Mouse (Mus musculus): ENCODE results near the gene Cpm.

GRCm38 (mm10) chr10:117673913-117674312 is 44.6 kb downstream of the Cpm start:
- TF ChIP-seq POLR2A (IDR thresholded peaks at IDR 0.05; ENCODE audit: insufficient read depth, low read length) (no peak), EP300 (IDR thresholded peaks at IDR 0.05; ENCODE audit: insufficient read depth, low read depth, low read length) (no peak)

All from ES-Bruce4 (cell line).